Mouse (Mus musculus): ENCODE results near the gene Gm17416.

- TF ChIP-seq EP300 (IDR thresholded peaks at IDR 0.05; ENCODE audit: low read depth) (no peak), CTCF (IDR thresholded peaks at IDR 0.05; ENCODE audit: low read depth) (peak; percentile 69)
These were observed 15.2 kb upstream of the Gm17416 start for GRCm38 (mm10) chr2:152553774-152554423.
